Mouse (Mus musculus) spleen, postnatal 4 days (tissue): ENCODE measurements around the gene Hist1h1t.
A peak's percentile ranks its signal among the peaks of the same experiment; 100 is the strongest.

Experiments used
- DNase-seq, 2 experiments: peaks; one replicate each; pipeline ENCODE4 v3.0.0; 2022; ENCODE audit warnings: low spot score in 2 of 2

Hist1h1t gene

DNA sequence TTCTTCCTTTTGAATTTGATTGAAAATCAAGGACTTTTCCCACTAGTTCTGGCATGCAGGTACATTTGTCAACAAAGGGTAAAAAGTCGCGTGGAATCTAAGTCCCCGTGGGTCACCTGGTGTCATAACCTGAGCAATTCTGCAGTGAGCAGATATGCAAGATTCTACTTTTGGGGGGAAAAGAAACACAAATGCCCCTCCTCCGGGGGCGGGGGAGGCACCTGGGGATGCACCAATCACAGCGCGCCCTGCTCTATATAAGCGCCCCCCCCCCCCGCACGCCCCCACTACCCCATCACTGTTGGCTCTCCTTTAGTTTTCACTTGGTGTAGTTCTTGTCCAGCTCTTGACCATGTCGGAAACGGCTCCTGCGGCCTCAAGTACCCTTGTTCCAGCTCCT, at the start of gene Hist1h1t:
Hist1h1t (plus strand) TSS at position 301 of the 400 bp plus-strand sequence.
- DNase-seq = no peak

DNA sequence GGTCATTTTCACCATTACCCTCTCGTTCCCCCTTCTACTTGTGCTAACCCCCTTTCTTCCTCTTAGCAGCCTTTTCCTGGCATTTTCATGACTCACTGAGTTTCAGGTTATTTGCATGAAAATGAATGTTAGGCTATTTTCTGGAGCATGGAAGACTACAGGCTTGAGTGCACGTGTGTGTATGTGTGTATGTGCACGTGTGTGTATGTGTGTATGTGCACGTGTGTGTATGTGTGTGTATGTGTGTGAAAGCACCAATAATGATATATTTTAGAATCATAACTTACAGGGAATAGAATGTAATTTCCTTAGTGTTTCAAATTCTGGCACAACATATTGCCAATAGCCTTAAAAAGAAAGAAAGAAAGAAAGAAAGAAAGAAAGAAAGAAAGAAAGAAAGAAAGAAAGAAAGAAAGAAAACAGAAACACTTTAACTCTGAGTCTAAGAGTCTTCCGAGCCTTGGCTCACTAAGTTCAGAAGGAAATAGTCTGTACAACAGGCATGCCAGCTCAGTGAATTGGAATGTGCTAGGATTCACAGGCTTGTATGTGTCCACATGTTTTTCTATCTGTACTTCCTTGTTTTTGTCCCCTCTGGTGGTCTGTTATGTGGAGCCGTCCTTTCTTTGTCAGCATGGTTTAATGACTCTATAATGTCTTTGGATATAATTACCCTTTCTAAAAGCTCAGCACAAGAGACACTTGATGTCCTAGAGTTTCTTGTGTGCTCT, 35.8 kb upstream of the Hist1h1t start:
- peak in 1 of 2 experiments; percentile 23 for DNase-seq

GRCm38 (mm10) chr13:23662536-23662935, 33.1 kb upstream of the Hist1h1t start:
- no peak for DNase-seq

DNA sequence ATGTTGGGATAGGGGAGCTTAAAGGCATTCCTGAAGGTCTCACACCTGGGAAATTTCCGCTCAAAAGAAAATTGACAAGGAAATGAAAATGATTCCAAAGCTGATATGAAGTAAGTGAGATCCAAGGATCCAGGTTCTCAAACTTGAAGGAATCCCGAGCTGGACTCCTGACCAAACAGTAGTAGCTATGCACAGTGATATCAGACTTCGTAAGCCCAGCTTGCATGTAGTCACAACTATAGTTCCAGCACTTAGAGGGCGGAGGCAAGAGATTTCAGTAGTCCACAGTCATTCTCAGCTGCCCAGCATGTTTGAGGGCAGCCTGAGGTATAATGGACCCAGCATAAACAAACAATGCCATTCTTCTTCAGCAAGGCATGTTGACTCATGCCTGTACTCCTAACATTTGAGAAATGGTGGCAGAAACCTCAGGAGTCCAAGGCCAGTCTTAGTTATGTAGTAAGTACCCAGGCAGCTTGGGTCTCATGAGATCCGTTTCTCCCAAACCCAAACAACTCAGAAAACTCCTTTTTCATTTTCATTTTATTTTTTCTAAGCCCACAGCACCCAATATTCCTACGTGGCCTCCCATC, 13.5 kb upstream of the Hist1h1t start:
- peak in 1 of 2 experiments; percentile 59 for DNase-seq

GRCm38 (mm10) chr13:23682623-23682946, 13.0 kb upstream of the Hist1h1t start:
- peak in 1 of 2 experiments; percentile 66 for DNase-seq

DNA sequence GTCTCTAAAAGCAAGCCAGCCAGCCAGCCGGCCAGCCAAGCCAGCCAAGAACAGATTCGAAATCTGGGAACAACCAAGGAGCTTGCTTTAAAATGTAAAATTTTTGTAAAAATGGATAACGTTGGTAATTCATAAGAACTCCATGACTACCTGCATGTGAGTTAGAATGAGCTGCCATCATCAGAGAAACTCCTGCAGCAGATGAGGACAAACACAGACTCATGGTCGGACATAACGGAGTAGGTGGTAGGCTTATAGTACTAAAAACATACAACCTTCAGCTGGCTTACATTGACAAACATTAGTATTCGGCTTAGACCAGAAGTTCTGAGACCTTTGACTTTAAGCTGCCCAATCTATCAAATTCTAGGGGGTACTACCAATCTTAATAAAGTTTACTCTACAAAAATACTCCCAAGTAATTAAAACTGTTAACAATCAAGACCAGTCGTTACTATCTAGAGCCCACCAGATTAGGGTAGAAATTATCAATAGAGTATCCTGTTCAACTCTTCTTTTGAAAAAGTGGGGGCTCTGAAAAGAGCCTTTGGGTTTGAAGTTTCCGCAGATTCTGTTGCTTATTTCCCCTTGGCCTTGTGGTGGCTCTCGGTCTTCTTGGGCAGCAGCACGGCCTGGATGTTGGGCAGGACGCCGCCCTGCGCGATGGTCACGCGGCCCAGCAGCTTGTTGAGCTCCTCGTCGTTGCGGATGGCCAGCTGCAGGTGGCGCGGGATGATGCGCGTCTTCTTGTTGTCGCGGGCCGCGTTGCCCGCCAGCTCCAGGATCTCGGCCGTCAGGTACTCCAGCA, 12.5 kb upstream of the Hist1h1t start:
- DNase-seq = peak in 1 of 2 experiments; percentile 60

DNA sequence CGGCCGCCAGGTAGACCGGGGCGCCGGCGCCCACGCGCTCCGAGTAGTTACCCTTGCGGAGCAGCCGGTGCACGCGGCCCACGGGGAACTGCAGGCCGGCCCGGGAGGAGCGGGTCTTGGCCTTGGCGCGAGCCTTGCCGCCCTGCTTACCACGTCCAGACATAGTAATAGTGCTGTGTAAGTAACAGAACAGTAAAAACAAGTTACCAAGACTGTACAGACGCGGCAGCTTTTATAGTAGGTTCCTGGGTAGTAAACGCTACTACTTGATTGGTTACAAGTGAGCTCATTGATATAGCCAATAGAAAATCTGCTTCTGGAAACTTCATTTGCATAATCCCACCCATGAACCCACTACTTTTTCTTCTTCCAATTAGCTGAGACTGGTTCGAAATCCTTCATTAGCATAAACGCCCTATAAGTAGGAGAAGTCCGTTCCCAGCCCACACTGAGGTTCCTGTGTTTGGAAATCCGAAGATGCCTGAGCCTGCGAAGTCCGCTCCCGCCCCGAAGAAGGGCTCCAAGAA, 11.8 kb upstream of the Hist1h1t start, which contains the start of the genes Hist1h2ac and Hist1h2bc:
Hist1h2ac (minus strand) TSS at position 194 of the 527 bp plus-strand sequence.
Hist1h2bc (plus strand) TSS at position 445 of the 527 bp plus-strand sequence.
- DNase-seq = peak; percentile 88 to 91

DNA sequence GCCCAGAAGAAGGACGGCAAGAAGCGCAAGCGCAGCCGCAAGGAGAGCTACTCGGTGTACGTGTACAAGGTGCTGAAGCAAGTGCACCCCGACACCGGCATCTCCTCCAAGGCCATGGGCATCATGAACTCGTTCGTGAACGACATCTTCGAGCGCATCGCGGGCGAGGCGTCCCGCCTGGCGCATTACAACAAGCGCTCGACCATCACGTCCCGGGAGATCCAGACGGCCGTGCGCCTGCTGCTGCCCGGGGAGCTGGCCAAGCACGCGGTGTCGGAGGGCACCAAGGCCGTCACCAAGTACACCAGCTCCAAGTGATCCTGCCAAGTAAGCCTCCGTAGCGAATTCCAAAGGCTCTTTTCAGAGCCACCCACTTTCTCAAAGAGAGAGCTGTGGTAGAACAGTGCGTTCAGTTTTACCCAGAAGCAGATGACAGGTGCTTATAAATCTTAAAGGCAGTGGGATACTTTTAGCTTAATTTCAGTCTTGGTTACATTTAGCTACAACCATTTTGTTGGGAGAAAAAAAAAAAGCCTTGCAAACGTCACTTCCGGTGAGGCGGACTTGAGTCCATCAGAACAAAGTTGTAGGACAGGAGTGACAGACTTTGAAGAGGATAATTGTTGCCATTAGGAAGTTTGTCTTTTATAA, 11.2 kb upstream of the Hist1h1t start:
- DNase-seq = peak; percentile 52 to 73

- DNase-seq = peak in 1 of 2 experiments; percentile 61
These were observed 10.3 kb upstream of the Hist1h1t start for GRCm38 (mm10) chr13:23685121-23685861.

- no peak for DNase-seq
These were observed 9.6 kb upstream of the Hist1h1t start for GRCm38 (mm10) chr13:23685966-23686365.

DNA sequence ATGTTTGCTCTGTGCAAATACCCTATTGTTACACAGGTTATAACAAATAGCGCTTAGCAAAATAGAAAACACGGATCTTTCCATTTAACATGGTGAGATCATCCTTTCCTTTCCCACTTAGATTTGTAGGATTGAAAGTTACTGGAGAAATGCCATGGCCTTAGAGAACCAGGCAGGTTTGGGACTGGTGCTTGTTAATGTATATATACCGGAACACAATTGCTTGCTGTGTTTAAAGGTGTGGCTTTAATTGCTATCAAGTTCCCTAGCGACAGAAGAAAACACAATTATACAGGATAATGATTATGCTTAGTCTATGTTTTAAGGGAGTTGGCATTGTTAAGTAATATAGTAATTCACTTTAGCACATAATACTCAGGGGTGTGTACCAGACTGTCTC, 8.4 kb upstream of the Hist1h1t start:
- DNase-seq = peak in 1 of 2 experiments; percentile 2

GRCm38 (mm10) chr13:23687907-23688306, 7.7 kb upstream of the Hist1h1t start:
- peak in 1 of 2 experiments; percentile 41 for DNase-seq

DNA sequence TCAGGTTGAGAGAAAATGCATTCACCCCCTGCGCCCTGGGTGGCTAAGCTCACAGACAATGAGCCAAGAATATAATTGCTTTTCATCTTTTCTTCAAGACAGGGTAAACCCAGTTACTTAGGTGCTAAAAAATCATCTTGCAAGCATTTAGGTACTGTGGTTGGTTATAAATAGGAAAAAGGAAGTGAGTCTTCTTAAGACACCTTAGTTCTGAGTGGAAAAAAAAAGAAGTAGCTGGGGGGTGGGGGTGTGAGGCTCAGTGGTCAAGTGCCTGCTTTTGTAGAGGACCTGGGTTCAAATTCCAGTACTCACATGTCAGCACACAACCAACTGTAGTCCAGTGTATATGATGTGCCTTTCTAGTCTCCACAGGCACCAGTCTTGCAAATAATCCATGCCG, 6.7 kb upstream of the Hist1h1t start:
- peak in 1 of 2 experiments; percentile 23 for DNase-seq

GRCm38 (mm10) chr13:23689459-23689858, 6.2 kb upstream of the Hist1h1t start:
- DNase-seq = no peak

- DNase-seq = peak in 1 of 2 experiments; percentile 34
These were observed 1.7 kb upstream of the Hist1h1t start for GRCm38 (mm10) chr13:23693856-23694440.

DNA sequence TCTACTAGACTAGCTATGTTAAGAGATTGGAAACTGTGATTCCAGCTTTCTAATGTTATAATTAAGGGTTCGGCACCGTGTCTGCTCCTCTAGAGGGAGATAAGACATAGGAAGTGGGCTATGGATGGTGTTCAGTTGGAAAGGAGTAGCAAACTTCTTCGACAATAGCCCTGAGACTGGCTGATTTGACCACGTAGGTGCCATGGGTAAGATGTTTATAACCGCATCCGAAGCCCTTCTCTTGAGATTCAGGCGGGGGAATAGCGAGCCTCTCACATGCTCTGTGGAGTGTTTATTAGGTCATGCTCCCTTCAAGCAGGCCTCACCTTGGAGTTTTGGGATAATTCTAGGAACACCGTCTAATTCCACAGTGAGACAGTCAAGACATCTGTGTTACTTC, 658 bp upstream of the Hist1h1t start:
- DNase-seq = peak in 1 of 2 experiments; percentile 53

DNA sequence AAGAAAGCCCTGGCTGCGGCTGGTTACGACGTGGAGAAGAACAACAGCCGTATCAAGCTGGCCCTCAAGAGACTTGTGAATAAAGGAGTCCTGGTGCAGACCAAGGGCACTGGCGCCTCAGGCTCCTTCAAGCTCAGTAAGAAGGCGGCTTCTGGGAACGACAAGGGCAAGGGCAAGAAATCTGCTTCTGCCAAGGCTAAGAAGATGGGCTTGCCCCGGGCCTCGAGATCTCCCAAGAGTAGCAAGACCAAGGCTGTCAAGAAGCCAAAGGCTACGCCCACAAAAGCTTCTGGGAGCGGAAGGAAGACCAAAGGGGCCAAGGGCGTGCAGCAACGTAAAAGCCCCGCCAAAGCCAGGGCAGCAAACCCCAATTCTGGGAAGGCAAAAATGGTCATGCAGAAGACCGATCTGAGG, 454 bp downstream of the Hist1h1t start:
- peak; percentile 48 to 72 for DNase-seq

DNA sequence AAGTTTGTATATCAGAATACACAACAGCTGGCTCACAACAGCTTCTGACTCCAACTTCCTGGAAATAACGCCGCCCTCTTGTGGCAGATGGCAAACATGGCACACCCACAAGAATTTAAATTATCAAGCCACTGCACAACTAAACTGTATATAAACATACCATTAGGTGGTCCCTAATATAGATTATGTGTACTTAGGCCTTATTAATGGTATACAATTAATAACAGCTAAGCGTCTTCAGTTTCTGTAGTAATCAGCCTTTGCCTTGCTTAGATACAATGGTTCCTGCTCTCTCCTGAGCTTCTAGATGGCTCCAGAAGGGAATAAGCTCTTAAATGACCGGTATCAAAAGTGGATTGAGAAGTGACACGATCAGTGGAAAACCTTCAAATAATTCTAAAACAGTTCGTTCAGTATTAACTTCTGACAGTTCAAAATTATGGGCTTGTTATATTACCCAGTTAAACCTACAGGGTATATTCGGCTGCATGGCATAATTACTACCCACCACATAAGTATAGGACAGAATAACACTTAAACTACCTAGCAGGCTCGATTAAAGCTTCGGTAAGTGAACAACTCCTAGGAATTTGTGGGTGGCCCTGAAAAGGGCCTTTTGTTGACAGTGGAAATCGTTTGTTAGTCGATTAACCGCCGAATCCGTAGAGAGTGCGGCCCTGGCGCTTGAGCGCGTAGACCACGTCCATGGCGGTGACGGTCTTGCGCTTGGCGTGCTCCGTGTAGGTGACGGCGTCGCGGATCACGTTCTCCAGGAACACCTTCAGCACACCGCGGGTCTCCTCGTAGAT, 2.1 kb downstream of the Hist1h1t start:
- DNase-seq = peak; percentile 78 to 88

DNA sequence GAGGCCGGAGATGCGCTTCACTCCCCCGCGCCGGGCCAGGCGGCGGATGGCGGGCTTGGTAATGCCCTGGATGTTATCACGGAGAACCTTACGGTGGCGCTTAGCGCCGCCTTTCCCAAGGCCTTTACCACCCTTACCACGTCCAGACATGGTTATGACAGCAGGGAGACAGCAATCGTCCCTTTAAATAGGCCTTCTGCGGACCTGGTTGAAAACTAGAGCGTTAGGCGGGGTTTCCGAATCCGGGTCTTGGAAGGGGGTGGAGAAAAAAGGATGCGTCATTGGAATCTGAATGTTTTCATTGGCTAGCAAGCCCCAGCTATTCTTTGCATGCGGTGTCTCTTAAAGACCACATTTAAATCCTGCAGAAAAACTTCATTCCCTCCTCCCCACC, 2.7 kb downstream of the Hist1h1t start, which contains the start of gene Hist1h4c:
Hist1h4c (minus strand) TSS at position 155 of the 394 bp plus-strand sequence.
- peak; percentile 99 to 100 for DNase-seq
